Mouse (Mus musculus) liver, adult 2 months (tissue): Measurements from ENCODE around the gene Dlgap5. TPM values are rescaled to one million over a fixed set of nuclear protein-coding genes. Genes with fewer than 3 reads are reported as not detected.
"Not testable (repeated sequence)": the region's sequence is repeated elsewhere in the genome, so short reads cannot be mapped to it uniquely, and the experiment has no call there.

Source experiments
- DNase-seq: peaks from one replicate; pipeline ENCODE4 v3.0.0-alpha.2; 2011; ENCODE audit warnings: low read depth, low spot score; ENCODE audit errors: extremely low read depth
- H3K27ac ChIP-seq: fragments of 200-500 bp; replicated peaks from 2 replicates; pipeline ENCODE4 v1.5.1; 2012; ENCODE audit warnings: low read depth, mild to moderate bottlenecking, control low read depth, inconsistent platforms, low read length; ENCODE audit not compliant: insufficient read depth
- H3K27me3 ChIP-seq: fragments of 200-500 bp; 2 replicates; pipeline ENCODE4 v1.6.1; 2012; ENCODE audit warnings: mild to moderate bottlenecking, moderate library complexity, low read length, inconsistent platforms; ENCODE audit not compliant: control insufficient read depth, insufficient read depth
- H3K36me3 ChIP-seq: fragments of 200-500 bp; 2 replicates; pipeline ENCODE4 v1.6.1; 2012; ENCODE audit warnings: low read length, inconsistent platforms; ENCODE audit not compliant: control insufficient read depth, insufficient read depth
- H3K4me1 ChIP-seq: fragments of 200-500 bp; 2 replicates; pipeline ENCODE4 v1.6.1; 2011; ENCODE audit warnings: low read length; ENCODE audit not compliant: control insufficient read depth, insufficient read depth
- H3K4me3 ChIP-seq: fragments of 200-500 bp; 2 replicates; pipeline ENCODE4 v1.5.1; 2011; ENCODE audit warnings: low read depth, mild to moderate bottlenecking, control low read depth, low read length, moderate library complexity; ENCODE audit not compliant: insufficient read depth
- H3K79me2 ChIP-seq: fragments of 200-500 bp; 2 replicates; pipeline ENCODE4 v1.6.1; 2012; ENCODE audit warnings: inconsistent platforms, mild to moderate bottlenecking, low read length, moderate library complexity; ENCODE audit not compliant: control insufficient read depth, insufficient read depth
- H3K9ac ChIP-seq: fragments of 200-500 bp; 2 replicates; pipeline ENCODE4 v1.6.1; 2012; ENCODE audit warnings: low read depth, mild to moderate bottlenecking, control low read depth, inconsistent platforms, low read length
- CTCF ChIP-seq: fragments of 200-500 bp; IDR thresholded peaks from 2 replicates; pipeline ENCODE4 v1.5.1; 2011; ENCODE audit warnings: low read depth, low read length, control low read depth
- POLR2A ChIP-seq: fragments of 200-500 bp; IDR thresholded peaks from 2 replicates; pipeline ENCODE4 v1.6.1; 2011; ENCODE audit warnings: low read length, control low read depth; ENCODE audit not compliant: insufficient read depth; ENCODE audit errors: extremely low read depth
- WGBS: fragments of 180-500 bp; shearing (Covaris S2); methylation state at CpG from one replicate; pipeline ENCODE4 v1.1.7; 2018; 5-methylcytosine and 5-hydroxymethylcytosine counted together
- polyA plus RNA-seq: library from polyadenylated mRNA; depleted of rRNA; stranded (reverse); fragments of >200 nt; gene quantifications from 2 replicates; pipeline ENCODE4 v1.2.3, GENCODE M21; 2012
- total RNA-seq: library from RNA; depleted of rRNA; stranded (reverse); fragments of >200 nt; gene quantifications from 2 replicates; pipeline ENCODE4 v1.2.3, GENCODE M21; 2014

The Dlgap5 gene
- total and polyA plus RNA-seq, 2 experiments, result 0.04 to 0.74 TPM

GRCm38 (mm10) chr14:47461997-47462396 lies 43.8 kb upstream of the Dlgap5 start:
- no peaks in the 10 kb centered on the region for H3K27me3 ChIP-seq
- no peaks in the 10 kb centered on the region for H3K79me2 ChIP-seq
- TF ChIP-seq POLR2A (no peak), CTCF (no peak)
- no peak for DNase-seq
- peak overlapping the region; percentile 81 for H3K27ac ChIP-seq
- no peak overlapping the region for H3K4me3 ChIP-seq
- H3K9ac ChIP-seq, result no peak overlapping the region
- WGBS, result 54% methylated on average over 8 of the region's 8 CpGs
- peaks cover 16% of the 10 kb centered on the region for H3K4me1 ChIP-seq
- H3K36me3 ChIP-seq, result no peaks in the 10 kb centered on the region

- WGBS, result 21% methylated on average over 4 of the region's 4 CpGs
- TF ChIP-seq POLR2A, result no peak
- no peak for TF ChIP-seq CTCF
- H3K4me3 ChIP-seq, result no peak overlapping the region
- peak overlapping the region; percentile 53; the same call in 1 of the 2 replicates for H3K27ac ChIP-seq
- no peaks in the 10 kb centered on the region for H3K36me3 ChIP-seq
- peaks cover 9% of the 10 kb centered on the region for H3K4me1 ChIP-seq
- peak; percentile 84 for DNase-seq
- H3K27me3 ChIP-seq, result no peaks in the 10 kb centered on the region
- H3K79me2 ChIP-seq, result no peaks in the 10 kb centered on the region
- H3K9ac ChIP-seq, result no peak overlapping the region
Measured at GRCm38 (mm10) chr14:47459556-47459955, 41.3 kb upstream of the Dlgap5 start.

DNA sequence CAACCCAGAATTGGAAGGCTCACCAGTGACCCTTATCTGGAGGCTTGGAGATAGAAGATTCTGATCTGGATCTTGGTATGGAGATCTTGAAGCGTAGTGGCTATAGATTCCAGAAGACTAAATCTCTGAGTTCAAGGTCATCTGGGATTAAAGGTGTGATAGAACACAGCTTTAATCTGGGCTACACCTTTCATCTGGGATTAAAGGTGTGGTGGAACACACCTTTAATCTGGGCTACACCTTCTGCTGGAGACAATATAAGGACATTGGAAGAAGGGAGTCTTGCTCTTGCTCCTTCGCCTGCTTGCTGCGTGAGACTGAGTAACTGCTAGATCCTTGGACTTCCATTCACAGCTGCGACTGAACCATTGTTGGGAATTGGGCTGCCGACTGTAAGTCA lies 31.9 kb upstream of the Dlgap5 start, which contains the start of gene Fbxo34:
Gene Fbxo34 (plus strand): TSS at position 301 of the 400 bp plus-strand sequence.
- not testable (repeated sequence) for H3K36me3 ChIP-seq, H3K4me1 ChIP-seq, H3K9ac ChIP-seq, H3K27ac ChIP-seq, H3K27me3 ChIP-seq, H3K4me3 ChIP-seq, H3K79me2 ChIP-seq, DNase-seq
- WGBS, result 93% methylated on average over 2 of the region's 5 CpGs

- Histone ChIP-seq H3K9ac (no peak overlapping the region), H3K79me2 (no peaks in the 10 kb centered on the region), H3K4me3 (no peak overlapping the region), H3K27ac (no peak overlapping the region), H3K36me3 (no peaks in the 10 kb centered on the region), H3K27me3 (no peaks in the 10 kb centered on the region), H3K4me1 (no peaks in the 10 kb centered on the region)
- 67% methylated on average over 9 of the region's 9 CpGs for WGBS
- TF ChIP-seq POLR2A (no peak), CTCF (no peak)
- DNase-seq, result no peak
Measured at GRCm38 (mm10) chr14:47445331-47446095, 27.3 kb upstream of the Dlgap5 start.

GRCm38 (mm10) chr14:47444907-47445306 lies 26.7 kb upstream of the Dlgap5 start:
- H3K4me1 ChIP-seq, result no peaks in the 10 kb centered on the region
- H3K79me2 ChIP-seq, result no peaks in the 10 kb centered on the region
- WGBS, result 71% methylated on average over 2 of the region's 2 CpGs
- DNase-seq, result no peak
- no peak overlapping the region for H3K4me3 ChIP-seq
- TF ChIP-seq POLR2A (no peak), CTCF (no peak)
- no peaks in the 10 kb centered on the region for H3K27me3 ChIP-seq
- no peak overlapping the region for H3K9ac ChIP-seq
- no peak overlapping the region for H3K27ac ChIP-seq
- no peaks in the 10 kb centered on the region for H3K36me3 ChIP-seq

GRCm38 (mm10) chr14:47438947-47439346 lies 20.7 kb upstream of the Dlgap5 start:
- 79% methylated on average over 3 of the region's 3 CpGs for WGBS
- Histone ChIP-seq H3K4me1 (no peaks in the 10 kb centered on the region), H3K9ac (no peak overlapping the region), H3K4me3 (no peak overlapping the region), H3K27ac (no peak overlapping the region), H3K36me3 (no peaks in the 10 kb centered on the region), H3K27me3 (no peaks in the 10 kb centered on the region), H3K79me2 (no peaks in the 10 kb centered on the region)
- TF ChIP-seq POLR2A, result no peak
- no peak for TF ChIP-seq CTCF
- DNase-seq, result no peak
